Mouse (Mus musculus) embryo, embryonic 9.5 days (tissue): Measurements from ENCODE around the gene Cacna1b.

ENCODE experiments used
- DNase-seq: peaks from one replicate; pipeline ENCODE4 v3.0.0-alpha.2; 2017; ENCODE audit errors: extremely low spot score

Cacna1b gene

GRCm38 (mm10) chr2:24763115-24763557, at the start of gene Cacna1b:
Gene Cacna1b, minus strand, starts transcription at chr2:24763152.
- peak; percentile 85 for DNase-seq

GRCm38 (mm10) chr2:24809746-24810145, 46.8 kb upstream of the Cacna1b start:
- no peak for DNase-seq

- no peak for DNase-seq
Measured at GRCm38 (mm10) chr2:24807691-24808090, 44.7 kb upstream of the Cacna1b start.

GRCm38 (mm10) chr2:24807036-24807435, 44.1 kb upstream of the Cacna1b start:
- DNase-seq, result no peak

GRCm38 (mm10) chr2:24806143-24806542, 43.2 kb upstream of the Cacna1b start:
- no peak for DNase-seq

GRCm38 (mm10) chr2:24805621-24806020, 42.7 kb upstream of the Cacna1b start:
- no peak for DNase-seq

- no peak for DNase-seq
Measured at GRCm38 (mm10) chr2:24796833-24797457, 34.0 kb upstream of the Cacna1b start.

- no peak for DNase-seq
Measured at GRCm38 (mm10) chr2:24787250-24787649, 24.3 kb upstream of the Cacna1b start.

- DNase-seq, result no peak
Measured at GRCm38 (mm10) chr2:24781253-24781652, 18.3 kb upstream of the Cacna1b start.

GRCm38 (mm10) chr2:24776831-24777230, 13.9 kb upstream of the Cacna1b start:
- no peak for DNase-seq

- no peak for DNase-seq
Measured at GRCm38 (mm10) chr2:24775951-24776587, 13.1 kb upstream of the Cacna1b start.

- DNase-seq, result no peak
Measured at GRCm38 (mm10) chr2:24774832-24775231, 11.9 kb upstream of the Cacna1b start.

GRCm38 (mm10) chr2:24770861-24771260, 7.9 kb upstream of the Cacna1b start:
- no peak for DNase-seq

- peak; percentile 48 for DNase-seq
Measured at GRCm38 (mm10) chr2:24762446-24762960, 449 bp downstream of the Cacna1b start.

- peak; percentile 81 for DNase-seq
Measured at GRCm38 (mm10) chr2:24761923-24762445, 968 bp downstream of the Cacna1b start.

- DNase-seq, result peak; percentile 47
Measured at GRCm38 (mm10) chr2:24755276-24755675, 7.7 kb downstream of the Cacna1b start.

GRCm38 (mm10) chr2:24752599-24752998, 10.4 kb downstream of the Cacna1b start:
- DNase-seq, result no peak

GRCm38 (mm10) chr2:24750051-24750450, 12.9 kb downstream of the Cacna1b start:
- no peak for DNase-seq

GRCm38 (mm10) chr2:24747878-24748277, 15.1 kb downstream of the Cacna1b start:
- DNase-seq, result no peak

GRCm38 (mm10) chr2:24739701-24740100, 23.3 kb downstream of the Cacna1b start:
- DNase-seq, result no peak

- no peak for DNase-seq
Measured at GRCm38 (mm10) chr2:24733157-24733556, 29.8 kb downstream of the Cacna1b start.

GRCm38 (mm10) chr2:24725865-24726264, 37.1 kb downstream of the Cacna1b start:
- DNase-seq, result no peak
